Mouse (Mus musculus) lung, postnatal 4 days (tissue): ENCODE measurements around the gene Cic.
A peak's percentile ranks its signal among the peaks of the same experiment; 100 is the strongest.

Experiments
- DNase-seq, 2 experiments: peaks; one replicate each; pipeline ENCODE4 v3.0.0; 2021

Cic gene

DNA sequence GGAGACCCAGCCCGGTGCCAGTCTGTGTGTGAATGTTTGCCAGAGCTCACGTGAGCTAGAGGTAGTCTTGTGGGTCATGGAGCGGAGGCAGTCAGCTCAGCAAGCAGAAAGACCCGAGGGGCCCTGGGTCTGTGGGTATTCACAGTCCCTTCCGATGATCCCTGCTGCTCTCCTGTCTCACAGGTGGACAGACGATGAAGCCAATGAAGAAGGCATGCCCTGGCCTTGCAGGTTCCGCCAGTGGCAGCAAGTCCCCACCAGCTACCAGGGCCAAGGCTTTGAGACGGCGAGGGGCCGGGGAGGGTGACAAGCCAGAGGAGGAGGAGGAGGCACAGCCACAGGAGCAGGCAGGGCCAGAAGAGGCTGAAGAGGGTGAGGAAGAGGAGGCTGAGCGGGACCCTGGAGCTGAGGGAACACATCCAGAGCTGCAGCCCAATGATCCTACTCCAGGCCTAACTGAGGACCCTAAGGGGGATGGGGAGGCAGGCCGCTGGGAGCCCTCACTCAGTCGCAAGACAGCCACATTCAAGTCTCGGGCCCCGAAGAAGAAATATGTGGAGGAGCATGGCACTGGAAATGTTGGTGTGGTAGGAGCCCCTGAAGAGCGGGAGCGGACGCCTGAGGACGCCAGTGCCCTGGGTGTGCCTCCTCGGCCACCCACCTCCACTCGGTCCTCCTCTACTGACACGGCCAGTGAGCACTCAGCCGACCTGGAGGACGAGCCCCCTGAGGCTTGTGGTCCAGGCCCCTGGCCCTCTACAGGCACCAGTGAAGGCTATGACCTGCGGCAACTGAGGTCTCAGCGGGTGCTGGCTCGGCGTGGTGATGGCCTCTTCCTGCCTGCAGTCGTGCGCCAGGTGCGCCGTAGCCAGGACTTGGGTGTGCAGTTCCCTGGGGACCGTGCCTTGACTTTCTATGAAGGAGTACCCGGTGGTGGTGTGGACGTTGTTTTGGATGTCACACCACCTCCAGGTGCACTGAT is 3.4 kb downstream of the Cic start:
- DNase-seq: peak in 1 of 2 experiments; percentile 37

DNA sequence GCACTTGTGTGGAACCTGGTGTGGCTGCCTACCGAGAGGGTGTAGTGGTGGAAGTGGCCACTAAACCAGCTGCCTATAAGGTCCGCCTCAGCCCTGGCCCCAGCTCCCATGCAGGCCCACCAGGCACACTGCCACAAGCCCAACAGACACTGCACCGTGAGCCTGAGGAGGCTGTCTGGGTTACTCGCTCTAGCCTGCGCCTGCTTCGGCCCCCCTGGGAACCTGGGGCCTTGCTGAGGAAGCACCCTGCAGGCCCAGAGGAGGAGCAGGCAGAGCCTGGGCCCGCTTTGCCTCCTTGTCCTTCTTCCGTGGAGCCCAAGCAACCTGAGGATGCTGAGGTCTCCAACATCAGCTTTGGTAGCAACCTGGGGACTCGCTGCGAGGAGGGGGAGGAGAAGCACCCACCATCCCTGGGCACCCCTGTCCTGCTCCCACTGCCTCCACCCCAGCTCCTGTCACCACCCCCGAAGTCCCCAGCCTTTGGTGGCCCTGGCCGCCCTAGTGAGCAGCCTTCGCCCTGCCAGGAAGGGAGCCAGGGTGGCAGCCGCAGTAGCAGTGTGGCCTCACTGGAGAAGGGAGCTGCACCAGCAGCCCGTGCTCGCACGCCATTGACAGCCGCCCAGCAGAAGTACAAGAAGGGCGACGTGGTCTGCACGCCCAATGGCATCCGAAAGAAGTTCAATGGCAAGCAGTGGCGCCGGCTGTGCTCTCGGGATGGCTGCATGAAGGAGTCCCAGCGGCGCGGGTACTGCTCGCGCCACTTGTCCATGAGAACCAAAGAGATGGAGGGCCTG is 4.3 kb downstream of the Cic start:
- DNase-seq: peak in 1 of 2 experiments; percentile 27

DNA sequence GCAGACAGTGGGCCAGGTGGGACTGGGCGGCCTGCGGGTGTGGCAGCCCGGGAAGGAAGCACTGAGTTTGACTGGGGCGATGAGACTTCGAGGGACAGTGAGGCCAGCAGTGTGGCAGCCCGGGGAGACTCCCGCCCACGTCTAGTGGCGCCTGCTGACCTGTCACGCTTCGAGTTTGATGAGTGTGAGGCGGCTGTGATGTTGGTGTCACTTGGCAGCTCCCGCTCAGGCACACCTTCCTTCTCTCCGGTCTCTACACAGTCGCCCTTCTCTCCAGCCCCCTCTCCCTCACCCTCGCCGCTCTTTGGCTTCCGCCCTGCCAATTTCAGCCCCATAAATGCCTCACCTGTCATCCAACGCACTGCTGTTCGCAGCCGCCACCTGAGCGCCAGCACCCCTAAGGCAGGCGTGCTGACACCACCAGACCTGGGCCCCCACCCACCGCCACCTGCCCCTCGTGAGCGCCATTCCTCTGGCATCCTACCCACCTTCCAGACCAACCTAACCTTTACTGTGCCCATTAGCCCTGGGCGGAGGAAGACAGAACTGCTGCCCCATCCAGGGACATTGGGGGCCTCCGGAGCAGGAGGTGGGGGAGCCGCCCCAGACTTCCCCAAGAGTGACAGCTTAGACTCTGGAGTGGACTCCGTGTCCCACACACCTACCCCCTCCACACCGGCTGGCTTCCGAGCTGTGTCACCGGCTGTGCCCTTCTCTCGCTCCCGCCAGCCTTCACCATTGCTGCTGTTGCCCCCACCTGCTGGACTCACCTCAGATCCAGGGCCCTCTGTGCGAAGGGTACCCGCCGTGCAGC is 5.1 kb downstream of the Cic start:
- no peak for DNase-seq

DNA sequence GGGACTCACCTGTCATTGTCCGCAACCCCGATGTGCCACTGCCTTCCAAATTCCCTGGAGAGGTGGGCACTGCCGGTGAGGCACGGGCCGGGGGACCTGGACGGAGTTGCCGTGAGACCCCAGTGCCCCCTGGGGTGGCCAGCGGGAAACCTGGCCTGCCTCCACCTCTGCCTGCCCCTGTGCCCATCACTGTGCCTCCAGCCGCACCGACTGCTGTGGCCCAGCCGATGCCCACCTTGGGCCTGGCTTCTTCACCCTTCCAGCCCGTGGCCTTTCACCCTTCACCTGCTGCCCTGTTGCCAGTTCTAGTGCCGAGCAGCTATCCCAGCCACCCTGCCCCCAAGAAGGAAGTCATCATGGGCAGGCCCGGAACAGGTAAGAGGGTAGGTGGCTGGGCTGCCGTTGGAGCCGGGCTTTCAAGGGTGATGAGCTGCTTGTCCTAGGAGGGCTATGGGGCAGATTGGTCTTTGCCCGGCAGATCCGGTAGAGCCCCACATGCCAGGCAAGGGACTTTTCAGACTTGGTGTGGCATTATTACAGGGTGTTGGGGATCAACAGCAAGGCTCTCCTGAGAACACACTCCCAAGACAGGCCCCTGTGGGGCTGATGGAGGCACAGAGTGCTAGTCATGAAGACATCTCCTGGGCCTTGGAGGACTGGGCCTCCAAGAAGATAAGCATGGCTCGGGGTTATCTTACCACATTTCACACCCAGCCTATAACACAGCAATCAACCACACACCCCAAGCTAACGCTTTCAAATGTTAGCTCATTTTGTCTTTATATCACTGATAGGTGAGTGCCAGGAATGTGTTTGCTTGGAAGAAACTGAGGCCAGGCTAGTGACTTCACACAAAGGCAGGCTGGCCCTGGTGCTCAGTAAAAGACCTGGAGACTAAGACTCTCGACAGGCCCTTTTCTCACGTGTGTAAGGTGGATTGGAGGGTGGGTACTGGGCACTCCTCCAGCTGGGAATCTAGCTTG is 6.0 kb downstream of the Cic start:
- DNase-seq: peak in 1 of 2 experiments; percentile 28

DNA sequence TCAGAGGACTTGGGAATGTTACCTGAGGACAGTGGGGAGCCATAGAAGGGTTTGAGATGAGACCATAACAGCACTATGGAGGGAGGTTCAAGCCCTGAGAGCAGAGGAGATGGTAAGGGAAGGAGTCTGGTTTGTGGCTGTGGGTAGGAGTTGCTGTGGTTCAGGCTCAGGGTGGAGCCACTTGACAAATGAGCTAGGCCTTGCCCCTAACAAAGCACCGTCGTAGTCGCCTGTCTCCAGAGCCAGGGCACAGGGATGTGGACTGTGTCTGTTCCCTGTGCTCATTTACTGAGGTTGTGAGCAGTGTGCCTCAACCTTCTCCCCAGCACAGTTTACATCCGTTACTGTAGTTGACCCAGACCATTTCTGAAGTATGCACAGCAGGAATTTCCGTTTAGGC is 7.1 kb downstream of the Cic start:
- DNase-seq: no peak

DNA sequence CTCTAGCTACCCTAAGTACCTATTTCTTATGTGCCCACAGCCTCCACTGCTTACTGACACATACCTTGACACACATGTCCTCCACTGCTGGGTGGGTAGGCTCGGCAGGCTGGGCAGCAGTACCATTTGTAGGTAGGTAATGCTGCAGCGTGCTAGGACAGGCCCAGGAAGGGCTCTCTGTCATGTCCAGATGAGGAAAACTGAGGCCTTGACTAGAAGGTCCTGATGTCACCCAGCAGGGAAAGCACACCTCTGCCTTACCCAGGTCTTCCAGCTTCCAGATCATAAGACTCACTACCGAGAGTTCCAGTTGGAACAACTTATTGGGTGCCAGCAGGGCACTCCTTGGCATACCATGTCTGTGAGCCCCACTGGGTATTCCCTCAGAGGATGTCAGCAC is 7.5 kb downstream of the Cic start:
- no peak for DNase-seq

DNA sequence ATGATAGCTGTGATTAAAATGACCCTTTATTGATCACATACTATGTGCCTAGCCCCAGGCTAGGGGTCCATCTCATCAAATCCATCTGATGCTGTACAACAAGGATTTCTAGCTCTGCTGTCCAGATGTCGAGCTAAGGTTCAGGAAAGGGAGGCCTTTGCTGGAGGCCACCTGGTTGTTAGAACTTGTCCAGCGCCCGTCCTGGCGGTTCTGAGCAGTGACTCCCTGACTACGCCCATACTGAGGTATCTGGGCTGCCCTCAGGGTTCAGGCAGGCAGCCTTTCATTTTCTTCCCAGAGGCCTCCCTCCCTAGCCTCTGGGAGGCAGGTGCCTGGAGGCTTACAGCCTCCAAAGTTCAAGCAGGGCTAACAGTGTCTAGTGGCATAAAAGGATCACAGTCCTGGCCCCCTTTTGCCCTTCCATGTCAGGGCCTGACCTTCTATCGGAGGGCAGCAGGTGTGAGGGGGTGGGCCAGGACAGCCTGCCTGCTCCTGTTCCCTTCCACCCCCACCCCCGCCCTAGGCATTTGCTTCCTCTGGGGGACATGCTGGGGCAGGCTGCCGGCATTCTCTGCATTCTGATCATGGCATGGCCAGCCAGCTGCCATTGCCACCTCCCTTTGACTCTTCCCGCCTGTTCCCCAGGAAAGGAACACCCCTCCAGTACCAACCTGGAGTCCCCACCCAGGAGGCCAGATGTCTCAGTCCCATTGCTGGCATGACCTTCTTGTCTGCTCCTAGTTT is 8.2 kb downstream of the Cic start:
- no peak for DNase-seq

DNA sequence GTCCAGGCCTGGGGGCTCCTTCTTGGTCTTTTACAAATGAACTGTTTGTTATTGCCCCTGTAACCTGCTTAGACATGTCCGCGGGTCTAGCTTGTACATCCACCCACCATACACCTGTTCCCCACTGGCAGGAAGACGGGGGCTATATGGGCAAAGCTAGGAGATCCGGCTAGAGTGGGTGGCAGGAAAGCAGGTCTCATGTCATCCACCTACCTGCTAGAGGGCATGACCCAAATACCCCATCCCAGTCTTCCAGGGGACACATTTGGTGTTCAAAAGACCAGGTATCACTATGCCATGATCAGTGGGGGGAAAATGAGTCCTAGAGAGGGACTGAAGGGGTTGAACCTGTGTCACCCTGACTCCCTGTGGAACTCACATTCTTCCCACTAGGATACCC is 9.9 kb downstream of the Cic start:
- DNase-seq: no peak

DNA sequence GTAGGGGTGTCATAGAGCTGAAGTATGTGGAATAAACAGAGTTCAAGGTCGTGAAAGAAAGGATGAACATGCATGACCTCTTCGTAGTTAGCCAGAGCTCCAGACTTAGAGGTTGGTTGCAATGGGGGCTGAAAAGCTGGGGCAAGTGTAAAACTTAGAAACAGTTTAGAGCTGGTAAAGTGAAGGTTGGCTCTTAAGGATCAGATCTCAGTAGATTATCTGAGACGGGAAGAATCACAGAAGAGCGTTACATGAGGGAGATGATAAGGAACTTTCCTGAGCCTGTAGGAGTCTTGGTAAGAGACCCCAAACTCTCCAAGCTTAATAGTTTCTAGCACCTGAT is 10.5 kb downstream of the Cic start:
- no peak for DNase-seq

DNA sequence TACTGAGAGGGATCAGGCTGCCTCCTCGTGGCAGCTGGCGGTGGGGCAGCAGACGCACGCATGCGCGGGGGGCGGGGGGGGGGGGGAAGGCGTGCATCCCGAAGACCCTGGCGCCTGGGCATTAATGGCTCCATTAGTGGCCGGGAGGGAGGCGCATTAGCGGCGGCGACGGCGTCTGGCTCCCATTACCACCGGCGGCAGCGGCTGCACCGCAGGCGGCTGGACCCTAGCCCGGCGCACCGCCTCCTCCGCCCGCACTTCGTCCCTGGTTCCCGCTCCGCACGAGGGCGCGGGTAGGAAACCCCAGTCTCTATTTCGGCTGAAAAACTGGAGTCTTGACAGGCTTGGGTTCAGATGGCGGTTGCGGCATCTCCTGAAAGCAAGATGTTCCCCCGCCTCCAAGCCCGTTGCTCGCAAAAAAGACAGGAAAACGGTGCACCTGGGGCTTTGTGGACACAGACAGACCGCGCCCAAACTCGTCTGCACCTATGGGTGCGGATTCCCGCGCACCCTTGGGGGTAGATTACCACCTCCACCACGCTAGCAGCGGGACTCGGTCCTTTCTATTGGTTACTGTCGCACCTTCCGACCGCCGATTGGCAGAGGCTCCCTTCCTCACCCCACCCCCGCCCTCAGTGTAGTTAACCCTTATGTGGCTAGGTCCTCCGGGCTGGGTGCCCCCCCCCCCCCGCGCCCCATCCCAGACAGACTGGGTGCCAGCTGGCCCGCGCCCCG is 11.0 kb downstream of the Cic start:
- DNase-seq: peak; percentile 86 to 93

DNA sequence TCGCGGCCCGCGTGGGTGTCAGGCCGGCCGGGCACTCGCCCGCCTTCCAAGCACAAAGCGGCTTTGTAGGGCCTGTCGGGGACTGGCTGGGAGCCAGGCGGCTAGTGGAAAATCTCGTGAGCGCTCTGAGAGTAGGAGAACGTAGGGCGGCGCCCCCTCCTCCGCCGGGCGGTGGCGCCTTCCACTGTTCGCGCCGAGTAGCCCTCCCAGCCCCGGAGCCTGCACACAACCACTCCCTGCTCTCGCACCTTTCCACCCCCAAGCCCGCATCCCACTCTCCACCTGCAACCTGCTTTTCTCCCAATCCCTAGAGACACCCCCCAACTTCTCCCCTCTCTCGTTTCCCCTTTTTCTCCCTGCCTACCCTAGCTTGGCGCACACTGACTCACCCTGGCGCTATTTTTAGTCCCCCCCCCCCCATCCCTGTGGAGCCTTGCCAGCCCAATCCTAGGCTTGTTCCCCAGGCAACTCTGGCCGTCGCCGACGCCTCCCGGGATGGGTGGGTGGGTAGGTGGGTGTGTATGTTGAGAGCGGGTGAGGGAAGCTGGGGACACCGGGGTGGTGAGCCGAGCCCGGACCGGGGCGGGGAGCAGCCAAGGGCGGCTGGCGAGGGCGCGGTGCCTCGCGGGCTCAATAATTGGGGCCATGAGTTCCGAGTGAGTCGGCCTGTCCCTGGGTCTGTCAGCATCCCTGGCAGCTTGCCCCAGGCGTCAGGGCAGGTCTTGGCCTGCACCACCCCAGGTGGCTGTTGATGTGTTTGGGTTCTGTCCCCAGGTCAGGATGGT is 11.8 kb downstream of the Cic start:
- peak; percentile 91 to 94 for DNase-seq

DNA sequence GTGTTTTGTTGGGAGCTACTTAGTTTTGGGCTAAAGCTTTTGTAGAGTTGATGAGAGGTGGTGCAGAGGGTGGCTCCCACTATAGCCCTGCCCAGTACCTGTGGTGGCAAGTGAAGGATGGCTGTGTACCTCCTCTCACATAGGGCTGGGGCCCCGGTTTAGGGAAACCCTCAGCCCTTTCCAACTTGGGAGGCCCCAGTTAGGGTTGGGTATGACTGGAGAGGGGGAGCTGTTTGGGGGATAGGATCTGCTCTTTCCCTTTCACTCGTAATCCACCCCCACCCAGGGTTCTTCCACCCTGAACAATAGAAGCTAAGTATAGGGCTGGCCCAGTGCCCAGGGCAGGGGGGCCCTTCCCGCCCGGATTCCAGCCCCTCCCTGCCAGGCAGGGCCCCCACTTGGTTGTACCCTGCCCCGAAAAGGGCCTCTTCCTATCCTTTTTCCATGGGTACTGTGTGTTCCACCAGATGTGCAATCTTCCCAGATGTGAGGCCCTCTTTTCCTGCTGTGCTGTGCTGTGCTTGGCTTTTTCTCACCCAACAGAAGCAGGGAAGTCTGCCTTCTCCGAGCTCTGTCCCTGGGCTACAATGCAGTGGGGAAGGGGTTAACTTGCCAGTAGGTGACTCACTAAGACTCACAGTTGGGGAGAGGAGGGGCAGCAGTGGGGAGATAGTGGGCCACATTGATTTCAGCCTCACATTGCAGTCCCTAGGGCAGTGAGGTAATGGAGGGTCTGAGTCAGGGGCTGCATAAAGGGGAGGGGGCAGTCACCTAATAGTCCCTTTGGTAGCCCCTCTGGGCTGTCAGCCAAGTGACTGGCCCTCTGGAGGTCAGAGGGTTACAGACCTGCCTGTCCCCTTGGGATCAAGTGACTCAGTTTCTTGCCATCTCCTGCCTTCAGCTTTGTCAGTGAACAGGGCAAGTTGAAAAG is 12.6 kb downstream of the Cic start:
- DNase-seq: peak; percentile 75 to 86

DNA sequence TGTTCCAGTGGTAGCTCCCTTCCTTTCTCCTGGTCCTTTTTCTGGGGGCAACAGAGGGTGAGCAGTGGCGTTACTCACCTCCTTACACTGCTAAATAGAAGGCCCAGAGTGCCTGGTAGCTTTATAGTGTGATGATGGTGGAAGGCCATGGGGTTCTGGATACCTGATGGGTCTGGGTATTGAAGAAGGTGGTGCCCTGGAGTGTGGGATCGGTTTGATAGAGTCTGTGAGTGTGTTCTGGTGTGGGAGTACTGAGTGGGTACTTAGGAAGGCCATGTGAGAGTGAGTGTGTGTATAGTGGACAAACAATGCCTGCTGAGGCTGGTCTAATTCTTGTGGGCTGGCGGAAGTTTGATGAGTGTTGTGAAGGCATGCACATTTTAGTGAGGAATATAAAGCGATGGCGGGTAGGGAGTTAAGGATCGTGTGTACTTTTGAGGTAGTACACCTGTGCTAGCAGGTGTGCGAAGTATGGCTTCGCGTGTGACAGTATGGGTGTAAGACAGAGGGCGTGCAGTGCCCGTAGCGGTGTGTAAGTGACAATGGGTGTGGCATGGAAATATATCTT is 13.7 kb downstream of the Cic start:
- peak in 1 of 2 experiments; percentile 18 for DNase-seq

DNA sequence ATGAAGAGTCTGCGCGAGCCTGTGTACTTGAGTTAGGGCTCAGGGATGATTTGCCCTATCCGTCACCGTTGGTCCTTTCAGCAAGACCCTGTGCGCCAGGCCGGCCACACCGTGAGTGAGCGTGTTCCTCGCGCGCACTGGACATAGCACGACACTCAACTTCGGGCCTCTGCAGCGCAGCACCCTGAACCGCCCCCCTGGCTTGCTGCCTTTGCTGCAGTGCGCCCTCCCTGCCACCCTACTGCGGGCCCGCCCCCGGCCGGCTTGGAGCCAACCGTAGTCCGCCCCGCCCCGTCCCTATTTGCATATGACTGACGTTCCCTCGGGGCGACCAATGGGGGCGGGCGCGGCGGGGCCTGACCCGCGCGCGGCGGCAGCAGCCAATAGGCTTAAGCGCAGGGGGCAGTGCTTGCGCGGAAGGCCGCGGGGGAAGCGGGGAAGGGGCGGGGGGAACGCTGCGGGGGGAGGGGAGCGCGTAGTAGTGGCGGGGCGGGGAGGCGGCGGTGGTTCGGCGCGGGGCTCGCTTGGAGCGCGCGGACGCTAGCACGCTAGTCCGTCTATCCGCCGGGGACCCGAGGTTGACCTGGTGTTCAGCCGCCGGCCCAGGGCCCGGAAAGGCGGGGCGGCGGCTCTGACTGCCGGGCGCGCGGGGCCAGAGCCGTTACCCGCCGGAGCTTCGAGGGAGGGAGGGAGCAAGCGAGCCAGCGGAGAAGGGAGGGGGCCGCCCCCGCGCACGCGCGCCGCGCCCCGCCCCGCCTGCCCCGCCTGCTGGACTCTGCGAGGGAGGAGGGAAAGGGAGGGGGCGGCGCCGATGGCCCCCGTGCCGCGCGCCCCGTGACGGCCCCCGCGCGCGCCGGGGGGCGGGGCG is 14.5 kb downstream of the Cic start:
- DNase-seq: peak; percentile 99

DNA sequence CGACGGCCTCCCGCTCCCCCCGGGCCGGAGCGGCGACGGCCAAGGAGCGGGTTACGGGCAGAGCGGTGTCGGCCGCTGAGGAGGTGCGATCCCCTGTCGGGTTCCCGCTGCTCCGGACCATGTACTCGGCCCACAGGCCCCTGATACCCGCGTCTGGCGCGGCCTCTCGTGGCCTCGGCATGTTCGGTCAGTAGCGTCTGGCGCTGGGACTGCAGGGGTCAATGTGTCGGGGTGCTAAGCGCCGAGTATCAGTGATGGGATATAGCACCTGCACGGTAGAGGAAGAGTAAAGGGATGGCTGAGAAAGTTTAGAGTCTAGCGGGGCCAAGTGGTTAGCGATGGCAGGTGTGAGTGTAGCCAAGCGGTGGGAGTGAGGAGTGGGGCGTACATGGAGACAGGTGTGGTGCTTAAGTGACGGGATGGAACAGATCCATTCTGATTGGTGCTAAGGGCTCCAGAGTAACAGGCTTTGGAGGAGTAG is 15.3 kb downstream of the Cic start:
- peak; percentile 65 to 74 for DNase-seq

DNA sequence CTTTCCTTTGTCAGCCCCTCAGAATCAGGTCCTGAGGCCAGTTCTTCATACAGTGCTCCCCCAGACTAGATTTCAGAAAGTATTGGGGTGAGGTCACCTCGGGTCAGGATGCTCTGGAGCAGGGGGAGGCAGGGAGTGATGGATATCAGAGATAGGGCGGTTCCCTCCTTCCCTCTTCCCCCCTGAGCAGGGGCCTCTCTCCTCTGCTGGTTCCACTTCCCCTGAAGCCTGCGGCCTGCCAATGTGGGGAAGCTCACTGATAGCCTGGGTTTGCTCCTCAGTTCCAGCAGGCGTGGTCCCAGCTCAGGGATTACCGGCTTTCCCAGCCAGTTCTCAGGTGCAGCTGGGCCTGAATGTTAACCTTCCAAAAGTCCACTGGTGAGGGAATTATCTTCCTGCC is 16.1 kb downstream of the Cic start:
- DNase-seq: peak in 1 of 2 experiments; percentile 40

DNA sequence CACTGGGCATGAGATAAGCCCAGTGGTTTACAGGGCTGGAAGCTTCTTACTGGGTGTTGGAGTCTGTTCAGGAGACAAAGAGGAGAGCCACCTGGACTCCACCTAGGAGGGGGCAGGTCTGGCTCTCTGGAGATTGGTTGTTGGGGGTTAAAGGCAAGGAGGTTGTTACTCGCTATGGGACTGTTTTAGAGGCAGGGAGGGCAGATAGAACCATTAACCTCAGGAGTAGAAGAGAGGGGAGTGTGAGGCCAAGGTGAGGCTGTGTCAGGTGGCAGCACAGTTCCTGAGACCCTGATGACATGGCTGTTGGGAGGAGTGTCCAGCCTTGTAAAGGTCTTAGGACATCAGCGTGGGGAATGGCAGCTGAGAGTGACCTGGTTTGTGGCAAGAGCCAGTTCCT is 16.7 kb downstream of the Cic start:
- no peak for DNase-seq
